Comparison of ENCODE assay signal across 8 mouse cellular contexts in genomic region chr4:118516699-118517496, GRCm38 (mm10). TPM values are rescaled to one million over a fixed set of nuclear protein-coding genes. Genes with fewer than 3 reads are reported as not detected.
DNase-seq lines count a peak whose midpoint lies in the region; ATAC-seq and TF ChIP-seq lines count a peak whose summit lies in the region.

No protein-coding gene starts in this region.

- in situ Hi-C loops in ES-E14 (cut with MboI; ENCODE audit: low sequenced_read_pairs in 2 of 2, unreplicated experiment in 2 of 2), result no loop called here

- H3K4me1 ChIP-seq in ES-E14 (ENCODE audit: control insufficient read depth in 2 of 2, insufficient read depth in 2 of 2, low read length in 2 of 2, poor library complexity in 1 of 2), result peaks cover 5 to 22% of the 10 kb centered on the region in 2 experiments; a peak in 1 of 4 replicates
- H3K4me1 ChIP-seq in hindbrain, embryonic 10.5 days (replicated peaks), result peaks cover 30% of the 10 kb centered on the region
- peaks cover 12% of the 10 kb centered on the region for H3K4me1 ChIP-seq in liver, embryonic 13.5 days (replicated peaks)
- peaks cover 3% of the 10 kb centered on the region for H3K4me1 ChIP-seq in stomach, embryonic 14.5 days (ENCODE audit: control insufficient read depth, insufficient read depth, low read length)

- H3K36me3 ChIP-seq in ES-E14 (ENCODE audit: control insufficient read depth, insufficient read depth, low read length, poor library complexity, severe bottlenecking), result no peaks in the 10 kb centered on the region
- H3K36me3 ChIP-seq in hindbrain, embryonic 10.5 days, result no peaks in the 10 kb centered on the region
- H3K36me3 ChIP-seq in liver, embryonic 13.5 days, result no peaks in the 10 kb centered on the region
- no peaks in the 10 kb centered on the region for H3K36me3 ChIP-seq in stomach, embryonic 14.5 days (ENCODE audit: control insufficient read depth, insufficient read depth, low read length)

- no peak for DNase-seq in ES-E14 (ENCODE audit: low read depth, low spot score)
- DNase-seq in c-Kit-positive CD71-positive TER-119-negative erythroid progenitor cells, embryonic 14.5 days (ENCODE audit: low read depth), result peak; percentile 16
- peak; percentile 12 for DNase-seq in hindbrain, embryonic 10.5 days (ENCODE audit: low spot score)
- DNase-seq in liver, embryonic 13.5 days, result peak; percentile 5
- no peak for DNase-seq in thymus, postnatal 36 days

- peak overlapping the region; percentile 2; the same call in 1 of the 2 replicates for H3K4me2 ChIP-seq in liver, embryonic 13.5 days
- H3K4me2 ChIP-seq in stomach, embryonic 14.5 days (replicated peaks; ENCODE audit: low read depth, low read length), result no peak overlapping the region

- H3K27me3 ChIP-seq in hindbrain, embryonic 10.5 days (ENCODE audit: insufficient read depth, poor library complexity, severe bottlenecking), result peaks cover 16% of the 10 kb centered on the region; the same call in 1 of the 2 replicates
- H3K27me3 ChIP-seq in liver, embryonic 13.5 days, result peaks cover 27% of the 10 kb centered on the region
- no peaks in the 10 kb centered on the region for H3K27me3 ChIP-seq in stomach, embryonic 14.5 days (ENCODE audit: control insufficient read depth, insufficient read depth, low read length)

- 25% methylated on average over 20 of the region's 20 CpGs for WGBS in hindbrain, embryonic 10.5 days
- WGBS in liver, embryonic 13.5 days (ENCODE audit: insufficient replicate concordance), result 9% methylated on average over 20 of the region's 20 CpGs
- WGBS in stomach, embryonic 14.5 days, result 14% methylated on average over 20 of the region's 20 CpGs

- no peak for ATAC-seq in liver, embryonic 13.5 days (ENCODE audit: low read depth)
- 0 out of 2 replicates have a peak, but pooled peaks have one; percentile 37 for ATAC-seq in stomach, embryonic 14.5 days (ENCODE audit: insufficient number of reproducible peaks, insufficient read depth, low FRiP score, low read depth)
- no peak for ATAC-seq in megakaryocyte, adult 5-6 weeks (ENCODE audit: poor library complexity, severe bottlenecking)
- no peak for ATAC-seq in granulocyte monocyte progenitor cell, adult 5-6 weeks (replicated peaks; ENCODE audit: poor library complexity, severe bottlenecking)

- peak overlapping the region; percentile 27 to 44; a peak in 3 of 4 replicates for H3K4me3 ChIP-seq in ES-E14 (ENCODE audit: insufficient read depth in 1 of 2, low read depth in 1 of 2, low read length in 2 of 2, poor library complexity in 1 of 2, severe bottlenecking in 1 of 2)
- no peak overlapping the region for H3K4me3 ChIP-seq in hindbrain, embryonic 10.5 days
- H3K4me3 ChIP-seq in liver, embryonic 13.5 days (replicated peaks), result no peak overlapping the region
- H3K4me3 ChIP-seq in stomach, embryonic 14.5 days (ENCODE audit: low read depth, low read length), result no peak overlapping the region

- no peaks in the 10 kb centered on the region for H3K9me3 ChIP-seq in ES-E14 (ENCODE audit: control insufficient read depth, insufficient read depth, low read depth, low read length)
- H3K9me3 ChIP-seq in hindbrain, embryonic 10.5 days, result no peaks in the 10 kb centered on the region
- no peaks in the 10 kb centered on the region for H3K9me3 ChIP-seq in liver, embryonic 13.5 days (replicated peaks)
- no peaks in the 10 kb centered on the region for H3K9me3 ChIP-seq in stomach, embryonic 14.5 days (ENCODE audit: control insufficient read depth, low read depth, low read length)

- no peak overlapping the region for H3K9ac ChIP-seq in ES-E14 (ENCODE audit: insufficient read depth, low read depth, low read length, poor library complexity, severe bottlenecking)
- H3K9ac ChIP-seq in liver, embryonic 13.5 days, result no peak overlapping the region
- no peak overlapping the region for H3K9ac ChIP-seq in stomach, embryonic 14.5 days (replicated peaks; ENCODE audit: low read depth, low read length)

- peak overlapping the region; percentile 57 for H3K27ac ChIP-seq in ES-E14 (ENCODE audit: insufficient read depth, low read depth, low read length, poor library complexity, severe bottlenecking)
- peak overlapping the region; percentile 37 for H3K27ac ChIP-seq in hindbrain, embryonic 10.5 days
- H3K27ac ChIP-seq in liver, embryonic 13.5 days, result no peak overlapping the region
- H3K27ac ChIP-seq in stomach, embryonic 14.5 days (ENCODE audit: low read length), result no peak overlapping the region; the same call in 1 of the 2 replicates

TF ChIP-seq in ES-E14, 5 proteins besides CTCF, POLR2A, EP300 and RAD21:
- no peak for TF ChIP-seq HCFC1 (IDR thresholded peaks at IDR 0.05; ENCODE audit: borderline replicate concordance, insufficient read depth, low read length)
- TF ChIP-seq CHD2 (IDR thresholded peaks at IDR 0.05; ENCODE audit: low read depth, low read length), result no peak
- TF ChIP-seq ZC3H11A (IDR thresholded peaks at IDR 0.05; ENCODE audit: borderline replicate concordance, low read depth, low read length), result no peak
- TF ChIP-seq MAFK (IDR thresholded peaks at IDR 0.05; ENCODE audit: insufficient read depth, low read depth, low read length), result no peak
- no peak for TF ChIP-seq ZNF384 (IDR thresholded peaks at IDR 0.05; ENCODE audit: low read depth, low read length)
TF ChIP-seq in ES-E14: peak in this region for 0.

RNA-seq across cellular contexts. Expression of gene 2610528J11Rik, which starts 9.9 kb away (rescaled TPM):
- total RNA-seq in ES-E14 (2012; rRNA removed), result 3.2 and 8.8 TPM in 2 replicates
- polyA plus RNA-seq in hindbrain, embryonic 10.5 days (2016; fragmentation: Nextera tagmentation; extraction: Ambion mirVana), result 1.1 and 2.8 TPM in 2 replicates
- 5.2 and 5.6 TPM in 2 replicates for polyA plus RNA-seq in liver, embryonic 13.5 days (2015; fragmentation: Nextera tagmentation; extraction: Ambion mirVana)
- 17.9 and 18.3 TPM in 2 replicates for polyA plus RNA-seq in stomach, embryonic 14.5 days (2014; fragmentation: Nextera tagmentation; extraction: Ambion mirVana)
- total RNA-seq in megakaryocyte, adult 5-6 weeks (2015), result not detected in 2 replicates
- total RNA-seq in megakaryocyte, adult 5-6 weeks (2017), result not detected in 2 replicates
- total RNA-seq in granulocyte monocyte progenitor cell, adult 5-6 weeks (2014; fragmentation: Nextera tagmentation), result not detected in 2 replicates
- total RNA-seq in granulocyte monocyte progenitor cell, adult 5-6 weeks (2017), result not detected in 2 replicates

RNA-seq across cellular contexts. Expression of gene Tmem125, which starts 26.9 kb away (rescaled TPM):
- total RNA-seq in ES-E14 (2012; rRNA removed), result 12.0 and 19.1 TPM in 2 replicates
- 0.71 and 1.1 TPM in 2 replicates for polyA plus RNA-seq in hindbrain, embryonic 10.5 days (2016; fragmentation: Nextera tagmentation; extraction: Ambion mirVana)
- 0.80 and 0.88 TPM in 2 replicates for polyA plus RNA-seq in liver, embryonic 13.5 days (2015; fragmentation: Nextera tagmentation; extraction: Ambion mirVana)
- 5.0 and 6.5 TPM in 2 replicates for polyA plus RNA-seq in stomach, embryonic 14.5 days (2014; fragmentation: Nextera tagmentation; extraction: Ambion mirVana)
- total RNA-seq in megakaryocyte, adult 5-6 weeks (2015), result 0.18 TPM in 1 of 2 replicates, not detected in the other
- total RNA-seq in megakaryocyte, adult 5-6 weeks (2017), result not detected in 2 replicates
- total RNA-seq in granulocyte monocyte progenitor cell, adult 5-6 weeks (2014; fragmentation: Nextera tagmentation), result not detected in 2 replicates
- total RNA-seq in granulocyte monocyte progenitor cell, adult 5-6 weeks (2017), result 0.82 TPM in 1 of 2 replicates, not detected in the other

RNA-seq across cellular contexts. Expression of gene Tie1, which starts 27.0 kb away (rescaled TPM):
- 1.0 and 1.3 TPM in 2 replicates for total RNA-seq in ES-E14 (2012; rRNA removed)
- 16.0 and 19.5 TPM in 2 replicates for polyA plus RNA-seq in hindbrain, embryonic 10.5 days (2016; fragmentation: Nextera tagmentation; extraction: Ambion mirVana)
- polyA plus RNA-seq in liver, embryonic 13.5 days (2015; fragmentation: Nextera tagmentation; extraction: Ambion mirVana), result 7.0 and 8.0 TPM in 2 replicates
- 16.4 and 18.5 TPM in 2 replicates for polyA plus RNA-seq in stomach, embryonic 14.5 days (2014; fragmentation: Nextera tagmentation; extraction: Ambion mirVana)
- total RNA-seq in megakaryocyte, adult 5-6 weeks (2015), result 0.27 and 0.34 TPM in 2 replicates
- 0.16 and 0.26 TPM in 2 replicates for total RNA-seq in megakaryocyte, adult 5-6 weeks (2017)
- 3.9 and 7.2 TPM in 2 replicates for total RNA-seq in granulocyte monocyte progenitor cell, adult 5-6 weeks (2014; fragmentation: Nextera tagmentation)
- total RNA-seq in granulocyte monocyte progenitor cell, adult 5-6 weeks (2017), result 4.3 and 4.5 TPM in 2 replicates

RNA-seq across cellular contexts. Expression of gene Mpl, which starts 59.6 kb away (rescaled TPM):
- total RNA-seq in ES-E14 (2012; rRNA removed), result not detected in 2 replicates
- 1.2 and 1.3 TPM in 2 replicates for polyA plus RNA-seq in hindbrain, embryonic 10.5 days (2016; fragmentation: Nextera tagmentation; extraction: Ambion mirVana)
- 10.8 and 10.9 TPM in 2 replicates for polyA plus RNA-seq in liver, embryonic 13.5 days (2015; fragmentation: Nextera tagmentation; extraction: Ambion mirVana)
- 0.36 and 0.52 TPM in 2 replicates for polyA plus RNA-seq in stomach, embryonic 14.5 days (2014; fragmentation: Nextera tagmentation; extraction: Ambion mirVana)
- total RNA-seq in megakaryocyte, adult 5-6 weeks (2015), result 0.36 TPM in 1 of 2 replicates, not detected in the other
- not detected in 2 replicates for total RNA-seq in megakaryocyte, adult 5-6 weeks (2017)
- total RNA-seq in granulocyte monocyte progenitor cell, adult 5-6 weeks (2014; fragmentation: Nextera tagmentation), result 0.11 and 0.49 TPM in 2 replicates
- not detected in 2 replicates for total RNA-seq in granulocyte monocyte progenitor cell, adult 5-6 weeks (2017)

Comparison
In these comparisons a context has a peak if more than half of its experiments do, and no peak if none do; other contexts are left out.
1. DNase-seq: peak in c-Kit-positive CD71-positive TER-119-negative erythroid progenitor cells, embryonic 14.5 days (single experiment), hindbrain, embryonic 10.5 days (single experiment) and liver, embryonic 13.5 days (single experiment); none in ES-E14 (single experiment) and thymus, postnatal 36 days (0 of 2).
2. H3K27ac ChIP-seq: peak in ES-E14 (single experiment) and hindbrain, embryonic 10.5 days (single experiment); none in liver, embryonic 13.5 days (single experiment) and stomach, embryonic 14.5 days (single experiment).
3. H3K4me3 ChIP-seq: peak in ES-E14 (2 of 2); none in hindbrain, embryonic 10.5 days (single experiment), liver, embryonic 13.5 days (single experiment) and stomach, embryonic 14.5 days (single experiment).